Mouse (Mus musculus): ENCODE measurements around the gene Gm5294. TPM values are rescaled to one million over a fixed set of nuclear protein-coding genes. Genes with fewer than 3 reads are reported as not detected.

The Gm5294 gene
- polyA plus RNA-seq, 1 experiment from 2014 or later: not detected

GRCm38 (mm10) chr5:138851296-138851780, 31.5 kb downstream of the Gm5294 start:
- H3K4me3 ChIP-seq (replicated peaks): no peak overlapping the region
- no peak overlapping the region for H3K27ac ChIP-seq
- 88% methylated on average over 5 of the region's 5 CpGs for WGBS
- no peaks in the 10 kb centered on the region for H3K9me3 ChIP-seq
- no peak overlapping the region for H3K4me2 ChIP-seq (replicated peaks)
- H3K9ac ChIP-seq: no peak overlapping the region
- H3K4me1 ChIP-seq (replicated peaks): peaks cover 15% of the 10 kb centered on the region
- no peaks in the 10 kb centered on the region for H3K27me3 ChIP-seq (replicated peaks)
- H3K36me3 ChIP-seq: no peaks in the 10 kb centered on the region
- no peak for ATAC-seq

GRCm38 (mm10) chr5:138852151-138852550, 32.3 kb downstream of the Gm5294 start:
- Histone ChIP-seq H3K9ac (no peak overlapping the region), H3K4me1 (replicated peaks) (peaks cover 15% of the 10 kb centered on the region), H3K36me3 (no peaks in the 10 kb centered on the region), H3K27ac (no peak overlapping the region), H3K4me3 (replicated peaks) (no peak overlapping the region), H3K27me3 (replicated peaks) (no peaks in the 10 kb centered on the region), H3K4me2 (replicated peaks) (no peak overlapping the region), H3K9me3 (no peaks in the 10 kb centered on the region)
- 64% methylated on average over 4 of the region's 4 CpGs for WGBS
- no peak for ATAC-seq

GRCm38 (mm10) chr5:138853349-138853748, 33.5 kb downstream of the Gm5294 start:
- Histone ChIP-seq H3K4me3 (replicated peaks) (no peak overlapping the region), H3K27ac (no peak overlapping the region), H3K4me1 (replicated peaks) (peaks cover 14% of the 10 kb centered on the region), H3K9me3 (no peaks in the 10 kb centered on the region), H3K9ac (no peak overlapping the region), H3K27me3 (replicated peaks) (no peaks in the 10 kb centered on the region), H3K4me2 (replicated peaks) (no peak overlapping the region), H3K36me3 (no peaks in the 10 kb centered on the region)
- ATAC-seq: no peak
- 72% methylated on average over 2 of the region's 2 CpGs for WGBS

GRCm38 (mm10) chr5:138857010-138857617, 37.2 kb downstream of the Gm5294 start:
- peak overlapping the region; percentile 55 for H3K27ac ChIP-seq
- H3K27me3 ChIP-seq (replicated peaks): no peaks in the 10 kb centered on the region
- peaks cover 4% of the 10 kb centered on the region; the same call in 1 of the 2 replicates for H3K4me1 ChIP-seq (replicated peaks)
- H3K36me3 ChIP-seq: no peaks in the 10 kb centered on the region
- no peak overlapping the region for H3K9ac ChIP-seq
- no peaks in the 10 kb centered on the region for H3K9me3 ChIP-seq
- no peak overlapping the region for H3K4me3 ChIP-seq (replicated peaks)
- no peak overlapping the region; the same call in 1 of the 2 replicates for H3K4me2 ChIP-seq (replicated peaks)
- peak; percentile 91 for ATAC-seq
- 28% methylated on average over 9 of the region's 9 CpGs for WGBS

- Histone ChIP-seq H3K36me3 (no peaks in the 10 kb centered on the region), H3K9me3 (no peaks in the 10 kb centered on the region), H3K4me1 (replicated peaks) (peaks cover 4% of the 10 kb centered on the region; the same call in 1 of the 2 replicates), H3K27me3 (replicated peaks) (no peaks in the 10 kb centered on the region), H3K4me3 (replicated peaks) (no peak overlapping the region), H3K9ac (no peak overlapping the region), H3K4me2 (replicated peaks) (no peak overlapping the region), H3K27ac (peak overlapping the region; percentile 18; the same call in 1 of the 2 replicates)
- 0 out of 2 replicates have a peak, but pooled peaks have one; percentile 11 for ATAC-seq
- WGBS: 41% methylated on average over 13 of the region's 13 CpGs
These were observed 38.0 kb downstream of the Gm5294 start for GRCm38 (mm10) chr5:138857811-138858251.

- no peaks in the 10 kb centered on the region for H3K36me3 ChIP-seq
- H3K4me2 ChIP-seq (replicated peaks): no peak overlapping the region
- WGBS: 62% methylated on average over 7 of the region's 7 CpGs
- no peaks in the 10 kb centered on the region for H3K9me3 ChIP-seq
- no peak overlapping the region for H3K9ac ChIP-seq
- no peak overlapping the region for H3K4me3 ChIP-seq (replicated peaks)
- peak overlapping the region; percentile 13; the same call in 1 of the 2 replicates for H3K27ac ChIP-seq
- no peaks in the 10 kb centered on the region for H3K27me3 ChIP-seq (replicated peaks)
- ATAC-seq: peak; percentile 67
- peaks cover 20% of the 10 kb centered on the region for H3K4me1 ChIP-seq (replicated peaks)
These were observed 43.8 kb downstream of the Gm5294 start for GRCm38 (mm10) chr5:138863681-138864146.

GRCm38 (mm10) chr5:138864166-138864565, 44.3 kb downstream of the Gm5294 start:
- Histone ChIP-seq H3K9me3 (no peaks in the 10 kb centered on the region), H3K27ac (peak overlapping the region; percentile 13), H3K4me1 (replicated peaks) (peaks cover 20% of the 10 kb centered on the region), H3K4me2 (replicated peaks) (no peak overlapping the region), H3K36me3 (no peaks in the 10 kb centered on the region), H3K27me3 (replicated peaks) (no peaks in the 10 kb centered on the region), H3K4me3 (replicated peaks) (no peak overlapping the region), H3K9ac (no peak overlapping the region)
- ATAC-seq: no peak; the same call in 1 of the 2 replicates

- no peak overlapping the region for H3K4me3 ChIP-seq (replicated peaks)
These were observed 45.0 kb downstream of the Gm5294 start for GRCm38 (mm10) chr5:138864880-138865279.

GRCm38 (mm10) chr5:138865637-138866036, 45.8 kb downstream of the Gm5294 start:
- H3K36me3 ChIP-seq: no peaks in the 10 kb centered on the region
- H3K27me3 ChIP-seq (replicated peaks): no peaks in the 10 kb centered on the region
- H3K4me2 ChIP-seq (replicated peaks): no peak overlapping the region
- no peak overlapping the region for H3K9ac ChIP-seq
- ATAC-seq: no peak
- no peak overlapping the region for H3K4me3 ChIP-seq (replicated peaks)
- no peaks in the 10 kb centered on the region for H3K9me3 ChIP-seq
- no peak overlapping the region for H3K27ac ChIP-seq
- peaks cover 20% of the 10 kb centered on the region for H3K4me1 ChIP-seq (replicated peaks)
- 45% methylated on average over 4 of the region's 4 CpGs for WGBS

More at GRCm38 (mm10) chr5:138864880-138865279, 45.0 kb downstream of the Gm5294 start:
- Histone ChIP-seq H3K4me1 (replicated peaks) (peaks cover 20% of the 10 kb centered on the region), H3K27ac (peak overlapping the region; percentile 13; the same call in 1 of the 2 replicates), H3K27me3 (replicated peaks) (no peaks in the 10 kb centered on the region), H3K4me2 (replicated peaks) (no peak overlapping the region), H3K9ac (no peak overlapping the region), H3K36me3 (no peaks in the 10 kb centered on the region), H3K9me3 (no peaks in the 10 kb centered on the region)
- peak; percentile 68 for ATAC-seq
- WGBS: 50% methylated on average over 7 of the region's 7 CpGs

Other genes with a start within 250 kb of the Gm5294 start
- gene Zfp68, start 200.3 kb upstream of the Gm5294 start, polyA plus RNA-seq (2015; fragmentation: Nextera tagmentation; extraction: Ambion mirVana): 49.1 and 53.9 TPM in 2 replicates
- 10.7 and 10.9 TPM in 2 replicates for gene A430033K04Rik, start 197.2 kb upstream of the Gm5294 start, polyA plus RNA-seq (2015; fragmentation: Nextera tagmentation; extraction: Ambion mirVana)
- 7.3 and 8.2 TPM in 2 replicates for gene Fam20c, start 65.6 kb upstream of the Gm5294 start, polyA plus RNA-seq (2015; fragmentation: Nextera tagmentation; extraction: Ambion mirVana)
- 48.5 and 48.8 TPM in 2 replicates for gene Pdgfa, start 177.3 kb downstream of the Gm5294 start, polyA plus RNA-seq (2015; fragmentation: Nextera tagmentation; extraction: Ambion mirVana)

Measured in intestine, embryonic 15.5 days (tissue).